Mouse (Mus musculus) small intestine, adult 2 months (tissue): Measurements from ENCODE around the gene Sncg.

Experiments used
- CTCF ChIP-seq: fragments of 200-500 bp; IDR thresholded peaks from 2 replicates; pipeline ENCODE4 v1.5.1; 2012; ENCODE audit warnings: low read depth, mild to moderate bottlenecking, control low read depth, inconsistent platforms, low read length, moderate library complexity, mixed read lengths; ENCODE audit not compliant: insufficient replicate concordance, insufficient read length; ENCODE audit errors: extremely low read depth
- POLR2A ChIP-seq: fragments of 200-500 bp; IDR thresholded peaks from 2 replicates; pipeline ENCODE4 v1.6.1; 2012; ENCODE audit warnings: low read depth, mild to moderate bottlenecking, control low read depth, inconsistent platforms, low read length, moderate library complexity

DNA sequence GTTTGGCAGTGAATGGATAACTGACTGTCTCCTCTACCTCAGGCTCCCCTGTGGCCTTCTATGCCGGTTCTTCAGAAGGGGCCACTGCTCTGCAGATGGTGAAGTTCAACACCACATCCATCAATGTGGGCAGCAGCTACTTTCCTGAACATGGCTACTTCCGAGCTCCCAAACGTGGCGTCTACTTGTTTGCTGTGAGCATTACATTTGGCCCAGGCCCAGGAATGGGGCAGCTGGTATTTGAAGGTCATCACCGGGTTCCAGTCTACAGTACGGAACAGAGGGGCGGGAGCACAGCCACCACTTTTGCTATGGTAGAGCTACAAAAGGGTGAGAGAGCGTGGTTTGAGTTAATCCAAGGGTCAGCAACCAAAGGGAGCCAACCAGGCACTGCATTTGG, 28.3 kb upstream of the Sncg start:
- TF ChIP-seq POLR2A: no peak; the same call in 1 of the 2 replicates
- TF ChIP-seq CTCF: no peak
